Mouse (Mus musculus) testis, adult 2 months (tissue): Measurements from ENCODE around the gene Cbfb.

Experiments used
- CTCF ChIP-seq: fragments of 200-500 bp; IDR thresholded peaks from 2 replicates; pipeline ENCODE4 v1.5.1; 2012; ENCODE audit warnings: low read depth, mild to moderate bottlenecking, inconsistent platforms, low read length, moderate library complexity; ENCODE audit not compliant: control insufficient read depth, insufficient read depth, insufficient replicate concordance
- POLR2A ChIP-seq: fragments of 200-500 bp; IDR thresholded peaks from 2 replicates; pipeline ENCODE4 v1.6.1; 2012; ENCODE audit warnings: low read depth, mild to moderate bottlenecking, inconsistent platforms, low read length, moderate library complexity; ENCODE audit not compliant: control insufficient read depth

- TF ChIP-seq POLR2A (no peak), CTCF (no peak)
These were observed 70.5 kb downstream of the Cbfb start for GRCm38 (mm10) chr8:105241016-105241415.
